Mouse (Mus musculus) layer of hippocampus, postnatal 25 days (tissue): Measurements from ENCODE around the gene Gm11938. TPM values are rescaled to one million over a fixed set of nuclear protein-coding genes. Genes with fewer than 3 reads are reported as not detected.
"Not testable (repeated sequence)": the region's sequence is repeated elsewhere in the genome, so short reads cannot be mapped to it uniquely, and the experiment has no call there.

Source experiments
- DNase-seq, 2 experiments: peaks; one replicate each; pipeline ENCODE4 v3.0.0; 2022; ENCODE audit warnings: mixed read lengths in 2 of 2, low spot score in 1 of 2; ENCODE audit errors: extremely low spot score in 1 of 2
- total RNA-seq, 2 experiments: library from RNA; stranded (reverse); gene quantifications; 2 replicates each; pipeline ENCODE4 v1.2.3; 2021

The Gm11938 gene
- total RNA-seq: not detected

GRCm38 (mm10) chr11:99603208-99603607 is at the start of gene Gm11938:
Gene Gm11938, minus strand, starts transcription at chr11:99603308.
- not testable (repeated sequence) for DNase-seq

GRCm38 (mm10) chr11:99650136-99650535 is 47.0 kb upstream of the Gm11938 start, which contains the start of gene Gm11555:
Gene Gm11555, minus strand, starts transcription at chr11:99650236.
- no peak for DNase-seq

- no peak for DNase-seq
Measured at GRCm38 (mm10) chr11:99646444-99646843, 43.3 kb upstream of the Gm11938 start.

- DNase-seq: no peak
Measured at GRCm38 (mm10) chr11:99644351-99644750, 41.2 kb upstream of the Gm11938 start.

GRCm38 (mm10) chr11:99643635-99644139 is 40.6 kb upstream of the Gm11938 start, which contains the start of gene Krtap4-7:
Gene Krtap4-7, minus strand, starts transcription at chr11:99644089.
- not testable (repeated sequence) for DNase-seq

- no peak for DNase-seq
Measured at GRCm38 (mm10) chr11:99640926-99641325, 37.8 kb upstream of the Gm11938 start.

GRCm38 (mm10) chr11:99637086-99637485 is 34.0 kb upstream of the Gm11938 start:
- DNase-seq: no peak

GRCm38 (mm10) chr11:99634653-99635134 is 31.6 kb upstream of the Gm11938 start, which contains the start of gene Krtap4-2:
Gene Krtap4-2, minus strand, starts transcription at chr11:99635084.
- DNase-seq: no peak

GRCm38 (mm10) chr11:99633293-99633692 is 30.2 kb upstream of the Gm11938 start:
- DNase-seq: no peak

GRCm38 (mm10) chr11:99630890-99631289 is 27.8 kb upstream of the Gm11938 start:
- DNase-seq: no peak

GRCm38 (mm10) chr11:99628138-99628537 is 25.0 kb upstream of the Gm11938 start, which contains the start of gene Krtap4-1:
Gene Krtap4-1, minus strand, starts transcription at chr11:99628238.
- no peak for DNase-seq

- DNase-seq: no peak
Measured at GRCm38 (mm10) chr11:99620335-99620734, 17.2 kb upstream of the Gm11938 start, which contains the start of gene Gm11562. Gene Gm11562, minus strand, starts transcription at chr11:99620435.

- no peak for DNase-seq
Measured at GRCm38 (mm10) chr11:99614796-99615363, 11.8 kb upstream of the Gm11938 start, which contains the start of gene Krtap2-4. Gene Krtap2-4, minus strand, starts transcription at chr11:99614846.

GRCm38 (mm10) chr11:99610089-99610488 is 7.0 kb upstream of the Gm11938 start, which contains the start of gene Gm11937:
Gene Gm11937, minus strand, starts transcription at chr11:99610189.
- DNase-seq: not testable (repeated sequence)

- DNase-seq: peak in 1 of 2 experiments; percentile 7
Measured at GRCm38 (mm10) chr11:99609126-99609525, 6.0 kb upstream of the Gm11938 start.

- not testable (repeated sequence) for DNase-seq
Measured at GRCm38 (mm10) chr11:99597742-99598141, 5.4 kb downstream of the Gm11938 start, which contains the start of gene Krtap9-3. Gene Krtap9-3, minus strand, starts transcription at chr11:99598105.

GRCm38 (mm10) chr11:99590981-99591380 is 12.1 kb downstream of the Gm11938 start, which contains the start of gene Krtap1-3:
Gene Krtap1-3, minus strand, starts transcription at chr11:99591339.
- no peak for DNase-seq

GRCm38 (mm10) chr11:99585096-99585495 is 18.0 kb downstream of the Gm11938 start:
- DNase-seq: peak in 1 of 2 experiments; percentile 35

- DNase-seq: no peak
Measured at GRCm38 (mm10) chr11:99583245-99583704, 19.8 kb downstream of the Gm11938 start, which contains the start of gene Krtap1-4. Gene Krtap1-4, minus strand, starts transcription at chr11:99583654.

- DNase-seq: no peak
Measured at GRCm38 (mm10) chr11:99581564-99581963, 21.5 kb downstream of the Gm11938 start.

GRCm38 (mm10) chr11:99581051-99581450 is 22.1 kb downstream of the Gm11938 start:
- no peak for DNase-seq
